Mouse (Mus musculus): Measurements from ENCODE around the gene Wwp2.

- no peak for TF ChIP-seq POLR2A (IDR thresholded peaks at IDR 0.05; ENCODE audit: borderline replicate concordance, extremely low read depth, low read depth, low read length)
- no peak for TF ChIP-seq CTCF (IDR thresholded peaks at IDR 0.05; ENCODE audit: insufficient read depth, low read length)
These were observed 36.4 kb downstream of the Wwp2 start for GRCm38 (mm10) chr8:107472403-107473100.

Data from lung, adult 2 months (tissue).